Mouse (Mus musculus) MEL (cell line): ENCODE results near the gene Csnk1g2. TPM values are rescaled to one million over a fixed set of nuclear protein-coding genes. Genes with fewer than 3 reads are reported as not detected.

Experiments used
- DNase-seq: peaks from one replicate; pipeline ENCODE4 v3.0.0; 2011; ENCODE audit warnings: low read depth, low spot score
- H3K27ac ChIP-seq: 2 replicates; pipeline ENCODE4 v1.5.1; 2012; ENCODE audit warnings: low read depth, mild to moderate bottlenecking, control low read depth, low read length, moderate library complexity; ENCODE audit not compliant: control insufficient read depth
- H3K27me3 ChIP-seq, 2 experiments: fragments of 150-350 bp in 1 of 2; sonication (generic) in 1 of 2; 2 replicates each; pipeline ENCODE4 v1.6.1; 2012; ENCODE audit warnings: low read length in 2 of 2, mild to moderate bottlenecking in 2 of 2, improper control_type of control experiment in 1 of 2, moderate library complexity in 1 of 2; ENCODE audit not compliant: insufficient read depth in 2 of 2, control insufficient read depth in 1 of 2
- H3K36me3 ChIP-seq, 2 experiments: 2 replicates each; pipeline ENCODE4 v1.6.1; 2012 to 2014; ENCODE audit warnings: low read length in 2 of 2, improper control_type of control experiment in 1 of 2, inconsistent platforms in 1 of 2, mild to moderate bottlenecking in 1 of 2; ENCODE audit not compliant: insufficient read depth in 2 of 2, control insufficient read depth in 1 of 2
- H3K4me1 ChIP-seq, 2 experiments: fragments of 150-350 bp in 1 of 2; sonication (generic) in 1 of 2; 2 replicates each; pipeline ENCODE4 v1.6.1; 2012; ENCODE audit warnings: low read length in 2 of 2, improper control_type of control experiment in 1 of 2, mild to moderate bottlenecking in 1 of 2; ENCODE audit not compliant: insufficient read depth in 2 of 2, control insufficient read depth in 1 of 2
- H3K4me3 ChIP-seq, 2 experiments: fragments of 150-350 bp in 1 of 2; sonication (generic) in 1 of 2; 2 replicates each; pipeline ENCODE4 v1.5.1; 2012; ENCODE audit warnings: low read depth in 2 of 2, low read length in 2 of 2, mild to moderate bottlenecking in 2 of 2, moderate library complexity in 2 of 2, control low read depth in 1 of 2, improper control_type of control experiment in 1 of 2; ENCODE audit not compliant: control insufficient read depth in 1 of 2, insufficient read depth in 1 of 2
- H3K79me2 ChIP-seq: 2 replicates; pipeline ENCODE4 v1.6.1; 2012; ENCODE audit warnings: mild to moderate bottlenecking, low read length, moderate library complexity; ENCODE audit not compliant: control insufficient read depth, poor library complexity, insufficient read depth
- H3K9ac ChIP-seq: 2 replicates; pipeline ENCODE4 v1.6.1; 2012; ENCODE audit warnings: low read depth, mild to moderate bottlenecking, control low read depth, low read length, moderate library complexity; ENCODE audit not compliant: control insufficient read depth, poor library complexity, severe bottlenecking
- H3K9me3 ChIP-seq: fragments of 150-350 bp; sonication (generic); replicated peaks from 2 replicates; pipeline ENCODE4 v1.6.1; 2012; ENCODE audit warnings: mild to moderate bottlenecking, low read length, improper control_type of control experiment, moderate library complexity; ENCODE audit not compliant: insufficient read depth
- BHLHE40 ChIP-seq: IDR thresholded peaks from 2 replicates; pipeline ENCODE4 v1.6.1; 2012; ENCODE audit warnings: low read depth, mild to moderate bottlenecking, inconsistent platforms, low read length, improper control_type of control experiment, borderline replicate concordance
- CHD1 ChIP-seq: IDR thresholded peaks from 2 replicates; pipeline ENCODE4 v1.6.1; 2012; ENCODE audit warnings: low read depth, mild to moderate bottlenecking, inconsistent platforms, low read length, improper control_type of control experiment
- CTCF ChIP-seq, 3 experiments: IDR thresholded peaks in 2 of 3; conservative IDR thresholded peaks in 1 of 3; 2 replicates each; pipeline ENCODE4 v1.5.1; 2011 to 2012; ENCODE audit warnings: low read length in 3 of 3, low read depth in 2 of 3, mild to moderate bottlenecking in 2 of 3, improper control_type of control experiment in 1 of 3, inconsistent platforms in 1 of 3, mixed read lengths in 1 of 3, moderate library complexity in 1 of 3; ENCODE audit not compliant: control insufficient read depth in 1 of 3, insufficient read depth in 1 of 3, poor library complexity in 1 of 3, severe bottlenecking in 1 of 3
- EP300 ChIP-seq, 2 experiments: IDR thresholded peaks; 2 replicates each; pipeline ENCODE4 v1.6.1; 2011; ENCODE audit warnings: improper control_type of control experiment in 2 of 2, low read length in 2 of 2, low read depth in 1 of 2, mild to moderate bottlenecking in 1 of 2
- ETS1 ChIP-seq: IDR thresholded peaks from 2 replicates; pipeline ENCODE4 v1.6.1; 2012; ENCODE audit warnings: low read depth, mild to moderate bottlenecking, inconsistent platforms, low read length, improper control_type of control experiment, moderate library complexity
- GABPA ChIP-seq: IDR thresholded peaks from 2 replicates; pipeline ENCODE4 v1.6.1; 2012; ENCODE audit warnings: low read depth, mild to moderate bottlenecking, inconsistent platforms, low read length, improper control_type of control experiment, moderate library complexity
- HCFC1 ChIP-seq: IDR thresholded peaks from 2 replicates; pipeline ENCODE4 v1.6.1; 2012; ENCODE audit warnings: low read depth, mild to moderate bottlenecking, inconsistent platforms, low read length, improper control_type of control experiment, moderate library complexity
- JUND ChIP-seq: IDR thresholded peaks from 2 replicates; pipeline ENCODE4 v1.6.1; 2011; ENCODE audit warnings: low read depth, mild to moderate bottlenecking, improper control_type of control experiment, low read length
- KAT2A ChIP-seq: conservative IDR thresholded peaks from 2 replicates; pipeline ENCODE4 v1.6.1; 2012; ENCODE audit warnings: low read depth, low read length, improper control_type of control experiment, inconsistent platforms
- MAFK ChIP-seq: IDR thresholded peaks from 2 replicates; pipeline ENCODE4 v1.6.1; 2011; ENCODE audit warnings: low read depth, mild to moderate bottlenecking, low read length, improper control_type of control experiment, borderline replicate concordance
- MAX ChIP-seq: IDR thresholded peaks from 2 replicates; pipeline ENCODE4 v1.6.1; 2011; ENCODE audit warnings: low read length, improper control_type of control experiment
- MAZ ChIP-seq: IDR thresholded peaks from 2 replicates; pipeline ENCODE4 v1.6.1; 2012; ENCODE audit warnings: low read depth, mild to moderate bottlenecking, inconsistent platforms, low read length, improper control_type of control experiment
- MXI1 ChIP-seq: IDR thresholded peaks from 2 replicates; pipeline ENCODE4 v1.6.1; 2011; ENCODE audit warnings: mild to moderate bottlenecking, low read depth, low read length, improper control_type of control experiment
- MYB ChIP-seq: IDR thresholded peaks from 2 replicates; pipeline ENCODE4 v1.6.1; 2011; ENCODE audit warnings: mild to moderate bottlenecking, low read depth, low read length, improper control_type of control experiment
- MYC ChIP-seq: IDR thresholded peaks from 2 replicates; pipeline ENCODE4 v1.6.1; 2011; ENCODE audit warnings: low read depth, mild to moderate bottlenecking, low read length, improper control_type of control experiment, moderate library complexity
- NELFE ChIP-seq: IDR thresholded peaks from 2 replicates; pipeline ENCODE4 v1.6.1; 2011; ENCODE audit warnings: low read depth, low read length, improper control_type of control experiment
- NRF1 ChIP-seq: IDR thresholded peaks from 2 replicates; pipeline ENCODE4 v1.6.1; 2014; ENCODE audit warnings: low read depth, mild to moderate bottlenecking, inconsistent platforms, low read length, improper control_type of control experiment, moderate library complexity; ENCODE audit not compliant: poor library complexity, insufficient read depth, severe bottlenecking
- POLR2A ChIP-seq, 2 experiments: IDR thresholded peaks; 2 replicates each; pipeline ENCODE4 v1.6.1; 2011 to 2012; ENCODE audit warnings: low read length in 2 of 2, mild to moderate bottlenecking in 2 of 2, control low read depth in 1 of 2, improper control_type of control experiment in 1 of 2, low read depth in 1 of 2, moderate library complexity in 1 of 2; ENCODE audit not compliant: control insufficient read depth in 1 of 2, insufficient read depth in 1 of 2, poor library complexity in 1 of 2
- POLR2AphosphoS2 ChIP-seq: IDR thresholded peaks from 2 replicates; pipeline ENCODE4 v1.6.1; 2011; ENCODE audit warnings: low read length, improper control_type of control experiment
- POLR2AphosphoS5 ChIP-seq: IDR thresholded peaks from 2 replicates; pipeline ENCODE4 v1.6.1; 2012; ENCODE audit warnings: low read depth, borderline replicate concordance, mild to moderate bottlenecking, inconsistent platforms, low read length, moderate library complexity, mixed read lengths
- RAD21 ChIP-seq: IDR thresholded peaks from 2 replicates; pipeline ENCODE4 v1.6.1; 2011; ENCODE audit warnings: mild to moderate bottlenecking, low read depth, low read length, improper control_type of control experiment
- SIN3A ChIP-seq: IDR thresholded peaks from 2 replicates; pipeline ENCODE4 v1.6.1; 2012; ENCODE audit warnings: low read length, improper control_type of control experiment, inconsistent platforms
- TBP ChIP-seq: IDR thresholded peaks from 2 replicates; pipeline ENCODE4 v1.8.0; 2011; ENCODE audit warnings: low read depth, low read length, improper control_type of control experiment
- USF1 ChIP-seq: IDR thresholded peaks from 2 replicates; pipeline ENCODE4 v1.6.1; 2014; ENCODE audit warnings: low read depth, mild to moderate bottlenecking, inconsistent platforms, low read length, improper control_type of control experiment, moderate library complexity
- ZC3H11A ChIP-seq: IDR thresholded peaks from 2 replicates; pipeline ENCODE4 v1.6.1; 2012; ENCODE audit warnings: low read depth, mild to moderate bottlenecking, inconsistent platforms, low read length, improper control_type of control experiment
- ZMIZ1 ChIP-seq: IDR thresholded peaks from 2 replicates; pipeline ENCODE4 v1.6.1; 2012; ENCODE audit warnings: low read depth, mild to moderate bottlenecking, inconsistent platforms, low read length, improper control_type of control experiment, moderate library complexity
- ZNF384 ChIP-seq: IDR thresholded peaks from 2 replicates; pipeline ENCODE4 v1.6.1; 2012; ENCODE audit warnings: low read depth, mild to moderate bottlenecking, inconsistent platforms, low read length, improper control_type of control experiment
- polyA plus RNA-seq, 2 experiments: library from polyadenylated mRNA; stranded (reverse) in 1 of 2; unstranded in 1 of 2; fragments of >175 nt in 1 of 2; fragments of >200 nt in 1 of 2; gene quantifications; 2 replicates each; pipeline versions ENCODE4 v1.2.1 to v1.2.4; 2012; ENCODE audit warnings: low replicate concordance in 2 of 2, low read depth in 1 of 2; ENCODE audit not compliant: insufficient read length in 2 of 2, insufficient read depth in 1 of 2, missing spikeins in 1 of 2
- total RNA-seq: library from RNA; depleted of rRNA; stranded (reverse); fragments of 300-350 nt; gene quantifications from 2 replicates; pipeline ENCODE4 v1.2.3, GENCODE M21; 2012

Csnk1g2 gene
- total and polyA plus RNA-seq, 3 experiments = 132 to 231 TPM; not detected in 1

DNA sequence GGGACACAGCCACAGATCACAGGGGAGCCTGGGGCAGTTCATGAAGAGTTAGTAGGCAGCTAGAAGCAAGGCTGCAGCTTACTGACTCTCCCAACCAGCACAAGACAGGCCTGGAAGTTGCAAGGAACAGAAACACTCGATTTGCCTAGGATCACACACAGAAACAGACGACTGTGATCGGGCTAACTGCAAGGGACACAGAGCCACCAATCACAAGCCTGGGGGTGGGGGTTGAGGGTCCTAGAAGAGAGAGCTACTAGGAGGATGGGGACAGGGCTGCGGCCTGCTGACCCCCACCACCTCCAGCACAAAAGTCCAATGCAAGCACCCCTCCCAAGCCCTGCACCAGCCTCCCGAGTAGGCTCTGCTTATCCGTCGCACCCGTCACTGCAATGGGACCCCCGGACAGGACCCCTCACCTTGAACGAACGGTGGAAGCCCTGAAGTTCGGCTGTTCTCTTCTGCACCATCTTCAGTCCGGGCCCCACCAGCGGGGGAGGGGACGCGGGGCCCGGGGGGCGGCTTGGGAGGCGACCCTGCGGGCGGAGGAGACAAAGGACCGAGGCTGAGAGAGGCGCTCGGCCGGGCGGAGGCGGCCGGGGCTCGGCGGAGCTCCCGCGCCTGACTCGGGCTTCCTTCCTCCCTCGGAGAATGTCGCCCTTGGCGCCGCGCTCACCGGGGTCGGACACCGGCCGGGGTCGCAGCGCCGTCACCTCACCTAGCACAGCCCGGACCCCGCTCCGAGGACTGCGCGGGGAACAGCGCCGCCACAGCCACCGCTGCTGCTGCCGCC lies 53.0 kb downstream of the Csnk1g2 start:
- Histone ChIP-seq H3K27me3 (no peaks in the 10 kb centered on the region), H3K36me3 (peaks cover 0 to 25% of the 10 kb centered on the region in 2 experiments; a peak in 3 of 4 replicates), H3K27ac (peak overlapping the region; percentile 44), H3K9me3 (no peaks in the 10 kb centered on the region), H3K4me1 (peaks cover 9 to 31% of the 10 kb centered on the region in 2 experiments), H3K4me3 (peak overlapping the region; percentile 80 to 95), H3K9ac (peak overlapping the region; percentile 91), H3K79me2 (peaks cover 49% of the 10 kb centered on the region)
- DNase-seq = peak; percentile 66
- TF ChIP-seq HCFC1 = no peak
- TF ChIP-seq SIN3A = peak; percentile 11
- TF ChIP-seq POLR2AphosphoS2 = no peak
- TF ChIP-seq GABPA = no peak
- no peak for TF ChIP-seq POLR2A (IDR thresholded peaks at IDR 0.05; ENCODE audit: control insufficient read depth in 1 of 2, insufficient read depth in 1 of 2, low read depth in 1 of 2, low read length in 2 of 2, poor library complexity in 1 of 2)
- TF ChIP-seq MAZ = 0 out of 2 replicates have a peak, but pooled peaks have one; percentile 27
- no peak for TF ChIP-seq NELFE
- TF ChIP-seq NRF1 = no peak
- TF ChIP-seq BHLHE40 = no peak
- TF ChIP-seq MXI1 = peak; percentile 16; the same call in 1 of the 2 replicates
- TF ChIP-seq MYC = no peak
- TF ChIP-seq CHD1 = no peak
- TF ChIP-seq EP300 (IDR thresholded peaks at IDR 0.05; ENCODE audit: low read depth in 1 of 2, low read length in 2 of 2) = no peak
- TF ChIP-seq MYB = no peak

DNA sequence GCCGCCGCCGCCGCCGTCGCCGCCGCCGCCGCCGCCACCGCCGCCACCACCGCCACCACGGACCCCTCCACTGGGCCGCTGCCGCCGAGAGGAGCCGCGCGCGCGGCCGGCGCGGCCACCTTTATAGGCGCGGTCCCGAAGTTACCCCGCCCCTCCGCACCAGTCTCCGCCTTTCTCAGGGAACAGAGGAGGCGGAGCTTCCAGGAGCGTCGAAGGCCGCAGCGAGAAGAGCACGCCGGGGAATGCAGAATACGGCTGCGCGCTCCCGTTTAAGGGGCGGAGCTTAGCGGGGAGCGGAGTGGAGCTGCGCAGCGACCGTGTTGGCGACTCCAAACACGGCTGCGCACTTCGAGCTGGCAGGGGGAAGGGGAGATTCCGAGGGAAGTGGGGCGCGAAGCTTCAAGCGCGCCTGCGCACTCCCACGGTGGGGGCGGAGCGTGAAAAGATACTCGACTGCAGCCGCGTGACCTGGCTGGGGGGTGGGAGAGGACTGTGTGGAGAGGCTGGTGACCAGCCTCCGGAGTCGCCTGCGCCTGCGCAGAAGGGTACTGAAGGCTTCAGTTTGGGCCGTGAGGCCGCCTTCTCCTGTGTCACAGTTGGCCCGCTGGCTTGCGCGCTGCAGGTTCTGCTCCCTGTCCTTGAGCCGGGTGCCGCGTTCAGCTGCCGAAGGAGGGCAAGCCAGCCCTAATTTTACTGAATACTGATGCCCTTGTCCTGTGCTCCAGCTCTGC lies 53.7 kb downstream of the Csnk1g2 start:
- Histone ChIP-seq H3K9me3 (no peaks in the 10 kb centered on the region), H3K27me3 (no peaks in the 10 kb centered on the region), H3K9ac (peak overlapping the region; percentile 91), H3K79me2 (peaks cover 49% of the 10 kb centered on the region), H3K4me1 (peaks cover 9 to 31% of the 10 kb centered on the region in 2 experiments), H3K27ac (peak overlapping the region; percentile 96), H3K36me3 (peaks cover 0 to 25% of the 10 kb centered on the region in 2 experiments; a peak in 2 of 4 replicates), H3K4me3 (peak overlapping the region; percentile 80 to 95)
- DNase-seq = peak; percentile 100
- TF ChIP-seq CHD1 (no peak), HCFC1 (peak; percentile 83), CTCF (IDR thresholded peaks at IDR 0.05 in 2 of 3, conservative IDR thresholded peaks at IDR 0.05 in 1 of 3; ENCODE audit: control insufficient read depth in 1 of 3, insufficient read depth in 1 of 3, low read depth in 2 of 3, low read length in 3 of 3, poor library complexity in 1 of 3, severe bottlenecking in 1 of 3) (0 out of 6 replicates have a peak, but pooled peaks of 1 of the 3 experiments have one; percentile 3), POLR2AphosphoS5 (peak; percentile 88; the same call in 1 of the 2 replicates), MAZ (peak; percentile 90), USF1 (peak; percentile 92), ZC3H11A (no peak), MAFK (no peak), JUND (no peak), GABPA (no peak), NRF1 (peak; percentile 86), KAT2A (no peak; the same call in 1 of the 2 replicates), TBP (peak; percentile 96), MAX (peak; percentile 93), EP300 (IDR thresholded peaks at IDR 0.05; ENCODE audit: low read depth in 1 of 2, low read length in 2 of 2) (peak in 1 of 2 experiments; percentile 49; a peak in 2 of 4 replicates), ZNF384 (no peak), RAD21 (no peak), ETS1 (peak; percentile 49; the same call in 1 of the 2 replicates), ZMIZ1 (peak; percentile 97)
